Mouse (Mus musculus): Measurements from ENCODE around the gene Mtmr12.
"Not testable (repeated sequence)": the region's sequence is repeated elsewhere in the genome, so short reads cannot be mapped to it uniquely, and the experiment has no call there.

Gene Mtmr12

GRCm38 (mm10) chr15:12207556-12208090 lies 2.8 kb downstream of the Mtmr12 start:
- in situ Hi-C loops (cut with MboI; ENCODE audit: low sequenced_read_pairs): no loop called here

GRCm38 (mm10) chr15:12211577-12211976 lies 6.7 kb downstream of the Mtmr12 start:
- in situ Hi-C loops (cut with MboI; ENCODE audit: low sequenced_read_pairs): no loop called here

- in situ Hi-C loops (cut with MboI; ENCODE audit: low sequenced_read_pairs): no loop called here
Observed at GRCm38 (mm10) chr15:12212266-12212665, 7.4 kb downstream of the Mtmr12 start.

GRCm38 (mm10) chr15:12214531-12215414 lies 9.9 kb downstream of the Mtmr12 start:
- in situ Hi-C loops (cut with MboI; ENCODE audit: low sequenced_read_pairs): no loop called here

- in situ Hi-C loops (cut with MboI; ENCODE audit: low sequenced_read_pairs): no loop called here
Observed at GRCm38 (mm10) chr15:12215415-12215718, 10.5 kb downstream of the Mtmr12 start.

GRCm38 (mm10) chr15:12216119-12216518 lies 11.3 kb downstream of the Mtmr12 start:
- in situ Hi-C loops (cut with MboI; ENCODE audit: low sequenced_read_pairs): no loop called here

- in situ Hi-C loops (cut with MboI; ENCODE audit: low sequenced_read_pairs): no loop called here
Observed at GRCm38 (mm10) chr15:12216798-12217197, 12.0 kb downstream of the Mtmr12 start.

GRCm38 (mm10) chr15:12217332-12217731 lies 12.5 kb downstream of the Mtmr12 start:
- in situ Hi-C loops (cut with MboI; ENCODE audit: low sequenced_read_pairs): not testable (repeated sequence)

- in situ Hi-C loops (cut with MboI; ENCODE audit: low sequenced_read_pairs): no loop called here
Observed at GRCm38 (mm10) chr15:12217849-12218248, 13.0 kb downstream of the Mtmr12 start.

- in situ Hi-C loops (cut with MboI; ENCODE audit: low sequenced_read_pairs): no loop called here
Observed at GRCm38 (mm10) chr15:12218583-12219382, 14.0 kb downstream of the Mtmr12 start.

GRCm38 (mm10) chr15:12221131-12221530 lies 16.3 kb downstream of the Mtmr12 start:
- in situ Hi-C loops (cut with MboI; ENCODE audit: low sequenced_read_pairs): no loop called here

GRCm38 (mm10) chr15:12222564-12223302 lies 17.9 kb downstream of the Mtmr12 start:
- in situ Hi-C loops (cut with MboI; ENCODE audit: low sequenced_read_pairs): no loop called here

GRCm38 (mm10) chr15:12223393-12223792 lies 18.6 kb downstream of the Mtmr12 start:
- in situ Hi-C loops (cut with MboI; ENCODE audit: low sequenced_read_pairs): no loop called here

GRCm38 (mm10) chr15:12224239-12224638 lies 19.4 kb downstream of the Mtmr12 start:
- in situ Hi-C loops (cut with MboI; ENCODE audit: low sequenced_read_pairs): no loop called here

GRCm38 (mm10) chr15:12225062-12225461 lies 20.2 kb downstream of the Mtmr12 start:
- in situ Hi-C loops (cut with MboI; ENCODE audit: low sequenced_read_pairs): no loop called here

- in situ Hi-C loops (cut with MboI; ENCODE audit: low sequenced_read_pairs): no loop called here
Observed at GRCm38 (mm10) chr15:12226908-12227307, 22.1 kb downstream of the Mtmr12 start.

GRCm38 (mm10) chr15:12227355-12227754 lies 22.5 kb downstream of the Mtmr12 start:
- in situ Hi-C loops (cut with MboI; ENCODE audit: low sequenced_read_pairs): no loop called here

GRCm38 (mm10) chr15:12229603-12230242 lies 24.9 kb downstream of the Mtmr12 start:
- in situ Hi-C loops (cut with MboI; ENCODE audit: low sequenced_read_pairs): no loop called here

GRCm38 (mm10) chr15:12230243-12230935 lies 25.6 kb downstream of the Mtmr12 start:
- in situ Hi-C loops (cut with MboI; ENCODE audit: low sequenced_read_pairs): no loop called here

- in situ Hi-C loops (cut with MboI; ENCODE audit: low sequenced_read_pairs): no loop called here
Observed at GRCm38 (mm10) chr15:12231462-12231861, 26.6 kb downstream of the Mtmr12 start.
